Mouse (Mus musculus) limb, embryonic 11.5 days (tissue): ENCODE results near the gene Pnpla1. TPM values are rescaled to one million over a fixed set of nuclear protein-coding genes. Genes with fewer than 3 reads are reported as not detected.

ENCODE experiments used
- ATAC-seq: fragments of 200-750 bp; cut with Nextera tagmentation; 2 replicates; pipeline ENCODE4 v1.8.0; 2017; ENCODE audit warnings: low read depth; ENCODE audit not compliant: insufficient number of reproducible peaks, low FRiP score, low TSS enrichment
- DNase-seq: peaks from one replicate; pipeline ENCODE4 v3.0.0-alpha.2; 2015; ENCODE audit warnings: low spot score
- H3K27ac ChIP-seq: fragments of 300-500 bp; sonication (generic); replicated peaks from 2 replicates; pipeline ENCODE4 v1.5.1; 2014; ENCODE audit warnings: low read depth, mild to moderate bottlenecking, low read length
- H3K27me3 ChIP-seq: fragments of 300-500 bp; sonication (generic); 2 replicates; pipeline ENCODE4 v1.6.1; 2014; ENCODE audit warnings: mild to moderate bottlenecking, low read length, mixed read lengths; ENCODE audit not compliant: control insufficient read depth, insufficient read depth
- H3K36me3 ChIP-seq: fragments of 300-500 bp; sonication (generic); 2 replicates; pipeline ENCODE4 v1.6.1; 2014; ENCODE audit warnings: mild to moderate bottlenecking, low read length, moderate library complexity, mixed read lengths; ENCODE audit not compliant: control insufficient read depth, insufficient read depth
- H3K4me1 ChIP-seq: fragments of 300-500 bp; sonication (generic); 2 replicates; pipeline ENCODE4 v1.6.1; 2014; ENCODE audit warnings: low read length, mixed read lengths; ENCODE audit not compliant: control insufficient read depth, insufficient read depth
- H3K4me2 ChIP-seq: fragments of 300-500 bp; sonication (generic); 2 replicates; pipeline ENCODE4 v1.6.1; 2014; ENCODE audit warnings: low read depth, mild to moderate bottlenecking, moderate library complexity; ENCODE audit not compliant: severe bottlenecking
- H3K4me3 ChIP-seq: fragments of 300-500 bp; sonication (generic); 2 replicates; pipeline ENCODE4 v1.5.1; 2014; ENCODE audit warnings: low read depth, low read length
- H3K9ac ChIP-seq: fragments of 300-500 bp; sonication (generic); 2 replicates; pipeline ENCODE4 v1.6.1; 2014; ENCODE audit warnings: mild to moderate bottlenecking, low read length
- H3K9me3 ChIP-seq: fragments of 300-500 bp; sonication (generic); 2 replicates; pipeline ENCODE4 v1.6.1; 2016; ENCODE audit warnings: low read length; ENCODE audit not compliant: control insufficient read depth
- WGBS: fragments of 180-500 bp; shearing (Covaris S2); extraction: QIAGEN DNeasy Blood & Tissue Kit; methylation state at CpG from one replicate; pipeline ENCODE4 v1.1.7; 2014; 5-methylcytosine and 5-hydroxymethylcytosine counted together
- polyA plus RNA-seq: library from polyadenylated mRNA; unstranded; fragments of >200 nt; fragmentation: Nextera tagmentation; extraction: Ambion mirVana; gene quantifications from 2 replicates; pipeline ENCODE4 v1.2.1, GENCODE M21; 2014

Pnpla1 gene
- polyA plus RNA-seq, 1 experiment from 2014 or later, result not detected

DNA sequence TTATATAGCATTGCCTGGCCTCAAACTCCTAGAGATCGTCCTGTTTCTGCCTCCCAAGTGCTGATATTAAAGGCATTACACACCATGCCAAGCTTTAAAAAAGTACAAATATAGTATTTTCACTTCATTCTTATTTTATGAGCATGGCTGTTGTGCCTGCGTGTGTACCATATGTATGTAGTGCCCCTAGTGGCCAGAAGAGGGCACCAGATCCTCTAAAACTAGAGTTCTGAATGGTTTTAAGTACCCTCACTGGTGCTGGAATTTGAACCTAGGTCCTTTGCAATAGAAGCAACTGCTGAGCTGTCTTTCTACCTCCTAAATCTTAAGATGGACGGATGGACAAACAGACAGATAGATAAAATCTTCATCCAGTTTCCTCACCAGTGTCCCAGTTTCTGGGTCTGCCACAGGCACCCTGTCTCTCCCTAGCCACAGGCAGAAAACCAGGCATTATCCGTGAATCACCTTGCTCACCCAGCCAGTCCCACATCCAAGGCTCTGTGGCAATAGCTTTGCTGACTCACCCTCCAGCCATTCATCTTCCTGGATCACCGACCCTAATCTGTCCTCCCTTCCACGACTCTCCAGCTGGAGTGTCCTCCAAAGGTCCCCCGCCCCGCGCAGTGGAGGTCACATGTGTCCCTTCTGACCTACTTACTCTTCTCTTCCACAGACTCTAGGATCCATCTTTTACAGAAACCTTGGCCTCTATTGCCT, 2.9 kb upstream of the Pnpla1 start:
- Histone ChIP-seq H3K27me3 (no peaks in the 10 kb centered on the region), H3K27ac (no peak overlapping the region), H3K4me1 (no peaks in the 10 kb centered on the region), H3K4me2 (no peak overlapping the region), H3K36me3 (no peaks in the 10 kb centered on the region), H3K9me3 (no peaks in the 10 kb centered on the region), H3K4me3 (no peak overlapping the region), H3K9ac (no peak overlapping the region)
- WGBS, result 77% methylated on average over 9 of the region's 9 CpGs
- peak; percentile 44 for DNase-seq
- ATAC-seq, result no peak

DNA sequence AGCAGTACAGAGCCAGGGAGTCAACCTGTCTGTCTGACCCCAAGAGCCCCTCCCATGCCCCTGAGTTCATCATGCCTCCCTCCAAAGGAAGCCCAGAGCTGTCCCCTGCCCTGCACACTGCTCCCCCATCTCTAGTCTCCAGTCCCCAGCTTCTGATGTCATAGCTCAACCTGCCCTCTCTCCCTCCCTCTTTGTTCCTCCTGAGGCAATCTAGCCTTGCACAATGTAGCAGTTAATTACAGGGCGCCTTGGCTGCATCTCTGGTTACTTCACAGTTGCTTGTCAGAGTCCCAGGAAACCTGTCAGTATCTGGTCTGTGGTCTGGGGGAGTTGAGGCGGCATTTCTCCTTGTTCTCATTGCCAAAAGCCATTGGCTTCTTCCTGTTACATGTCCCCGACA, 2.2 kb upstream of the Pnpla1 start:
- Histone ChIP-seq H3K9ac (no peak overlapping the region), H3K27me3 (no peaks in the 10 kb centered on the region), H3K4me1 (no peaks in the 10 kb centered on the region), H3K4me2 (no peak overlapping the region), H3K4me3 (no peak overlapping the region), H3K9me3 (no peaks in the 10 kb centered on the region), H3K27ac (no peak overlapping the region), H3K36me3 (no peaks in the 10 kb centered on the region)
- DNase-seq (no peak), ATAC-seq (no peak)
- WGBS, result 66% methylated on average over 3 of the region's 3 CpGs

DNA sequence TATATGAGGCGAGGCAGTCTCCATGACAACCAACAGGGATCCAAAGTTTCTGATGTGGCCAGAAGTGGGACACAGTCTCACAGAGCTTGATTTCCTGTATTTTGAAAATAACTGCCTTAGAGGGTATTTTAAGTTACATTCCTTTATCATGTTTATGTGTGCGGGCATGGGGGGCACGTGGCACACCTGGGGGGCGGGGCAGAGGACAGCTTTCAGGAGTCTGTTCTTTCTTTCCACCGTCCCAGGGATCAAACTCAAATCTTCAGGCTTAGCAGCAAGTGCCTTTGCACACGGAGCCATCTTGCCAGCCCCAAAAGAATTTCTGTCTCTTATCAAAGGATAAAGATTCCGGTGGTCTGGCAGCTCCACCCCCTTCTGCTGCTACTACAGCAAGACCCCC, 5.7 kb downstream of the Pnpla1 start:
- H3K4me2 ChIP-seq, result no peak overlapping the region
- H3K27me3 ChIP-seq, result no peaks in the 10 kb centered on the region
- 73% methylated on average over 7 of the region's 7 CpGs for WGBS
- H3K27ac ChIP-seq, result no peak overlapping the region
- DNase-seq, result no peak
- H3K4me3 ChIP-seq, result no peak overlapping the region
- no peaks in the 10 kb centered on the region for H3K36me3 ChIP-seq
- H3K9ac ChIP-seq, result no peak overlapping the region
- H3K4me1 ChIP-seq, result no peaks in the 10 kb centered on the region
- ATAC-seq, result no peak
- H3K9me3 ChIP-seq, result no peaks in the 10 kb centered on the region

DNA sequence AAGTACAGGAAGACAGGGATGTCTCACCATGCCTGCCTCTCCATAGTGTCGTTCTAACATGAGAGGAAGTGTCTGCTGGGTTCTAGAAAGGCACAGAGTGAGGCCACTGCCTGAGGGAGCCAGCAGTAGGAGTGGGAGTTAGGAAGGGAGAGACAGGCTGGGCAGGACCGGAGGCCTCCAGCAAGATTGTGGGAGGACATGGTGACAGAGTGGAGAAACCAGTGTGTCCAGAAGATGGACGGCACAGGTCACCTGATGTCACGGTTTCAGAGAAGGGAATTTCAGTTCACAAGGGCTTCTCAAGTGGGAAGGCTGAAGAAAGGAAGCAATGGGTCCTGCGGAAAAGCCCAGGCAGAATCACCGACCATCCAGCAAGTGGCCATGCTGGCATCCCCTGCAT, 6.3 kb downstream of the Pnpla1 start:
- Histone ChIP-seq H3K36me3 (no peaks in the 10 kb centered on the region), H3K4me2 (no peak overlapping the region), H3K27me3 (no peaks in the 10 kb centered on the region), H3K4me1 (0 out of 2 replicates have a peak, but pooled peaks cover 1% of the 10 kb centered on the region), H3K27ac (no peak overlapping the region), H3K4me3 (no peak overlapping the region), H3K9me3 (no peaks in the 10 kb centered on the region), H3K9ac (no peak overlapping the region)
- 79% methylated on average over 6 of the region's 6 CpGs for WGBS
- ATAC-seq (no peak), DNase-seq (no peak)

DNA sequence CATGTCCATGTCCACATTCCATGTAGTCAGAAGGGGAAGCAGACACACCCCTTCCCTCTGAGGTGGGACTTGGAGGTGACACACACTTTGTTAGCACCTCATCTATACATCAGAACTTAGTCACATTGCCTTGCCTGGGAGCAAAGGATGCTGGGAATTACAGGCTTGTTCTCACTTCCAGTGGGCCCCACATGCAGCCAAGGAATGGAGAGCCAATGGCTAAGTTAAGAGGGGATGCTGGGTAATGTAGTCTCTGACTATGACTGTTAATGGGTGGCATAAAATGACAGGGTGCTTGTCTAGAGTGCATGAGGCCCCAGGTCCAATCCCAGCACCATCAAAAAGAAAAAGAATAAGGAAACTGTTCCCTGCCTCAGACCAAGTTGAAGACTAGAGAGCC, 8.7 kb downstream of the Pnpla1 start:
- DNase-seq (no peak), ATAC-seq (no peak)
- no peaks in the 10 kb centered on the region for H3K9me3 ChIP-seq
- H3K27ac ChIP-seq, result no peak overlapping the region
- H3K4me2 ChIP-seq, result no peak overlapping the region
- H3K4me3 ChIP-seq, result no peak overlapping the region
- no peaks in the 10 kb centered on the region for H3K36me3 ChIP-seq
- H3K4me1 ChIP-seq, result 0 out of 2 replicates have a peak, but pooled peaks cover 4% of the 10 kb centered on the region
- H3K9ac ChIP-seq, result no peak overlapping the region
- no peaks in the 10 kb centered on the region for H3K27me3 ChIP-seq

DNA sequence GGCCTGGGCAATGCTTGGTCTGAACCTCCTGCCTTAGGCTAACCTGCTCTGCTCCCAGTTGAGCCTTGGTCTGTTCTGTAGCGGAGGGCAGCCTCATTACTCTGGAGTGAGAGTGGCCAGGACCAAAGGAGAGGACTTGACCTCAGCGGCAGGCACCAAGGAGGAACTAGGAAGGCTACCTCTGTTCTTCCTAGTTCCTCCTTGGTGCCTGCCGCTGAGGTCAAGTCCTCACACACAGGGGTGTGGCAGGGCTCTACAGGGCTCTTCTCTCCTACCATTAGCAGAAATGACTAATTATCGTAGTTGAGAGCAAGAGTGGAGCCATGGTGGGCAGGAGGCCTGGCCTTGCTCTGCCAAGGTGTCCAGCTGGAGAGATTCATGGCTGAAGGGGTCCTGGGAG, 9.2 kb downstream of the Pnpla1 start:
- no peaks in the 10 kb centered on the region for H3K9me3 ChIP-seq
- 86% methylated on average over 4 of the region's 4 CpGs for WGBS
- H3K4me2 ChIP-seq, result no peak overlapping the region
- no peaks in the 10 kb centered on the region for H3K27me3 ChIP-seq
- DNase-seq, result no peak
- H3K36me3 ChIP-seq, result no peaks in the 10 kb centered on the region
- no peak for ATAC-seq
- 0 out of 2 replicates have a peak, but pooled peaks cover 4% of the 10 kb centered on the region for H3K4me1 ChIP-seq
- H3K9ac ChIP-seq, result no peak overlapping the region
- no peak overlapping the region for H3K4me3 ChIP-seq
- H3K27ac ChIP-seq, result no peak overlapping the region

DNA sequence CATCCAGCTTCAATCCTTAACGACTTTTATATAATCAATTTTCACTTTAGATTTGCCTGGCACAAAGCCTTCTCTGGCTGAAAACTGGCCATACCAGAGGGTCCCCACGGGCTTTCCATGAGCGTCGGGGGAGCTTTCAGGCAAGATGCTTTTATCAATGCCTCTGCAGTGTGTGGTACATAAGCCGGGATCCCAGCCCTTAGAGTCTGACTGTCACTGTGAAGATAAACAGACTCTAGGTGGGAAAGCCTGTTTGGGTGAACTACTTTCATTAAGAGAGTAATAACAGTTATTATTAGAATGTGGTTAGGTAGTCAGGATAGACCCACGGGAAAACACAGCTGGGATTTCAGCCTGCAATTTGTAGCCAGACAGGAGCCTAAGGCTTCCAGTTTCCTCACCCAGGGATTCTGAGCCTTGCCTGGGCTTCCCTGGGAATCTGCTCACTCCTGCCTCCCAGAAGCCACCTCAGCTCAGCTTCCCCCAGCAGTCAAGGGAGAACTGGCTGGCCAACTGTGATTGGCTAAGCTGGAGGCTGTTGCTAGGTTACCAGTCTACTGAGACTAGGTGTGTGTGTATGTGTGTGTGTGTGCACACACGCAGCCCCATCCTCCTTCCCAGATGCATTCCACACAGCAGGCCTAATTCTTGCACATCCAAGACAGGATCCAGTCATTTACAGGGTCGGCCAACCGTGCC, 11.3 kb downstream of the Pnpla1 start:
- H3K36me3 ChIP-seq, result no peaks in the 10 kb centered on the region
- no peak overlapping the region for H3K4me2 ChIP-seq
- no peak overlapping the region for H3K27ac ChIP-seq
- 71% methylated on average over 9 of the region's 9 CpGs for WGBS
- H3K4me1 ChIP-seq, result 0 out of 2 replicates have a peak, but pooled peaks cover 4% of the 10 kb centered on the region
- H3K4me3 ChIP-seq, result no peak overlapping the region
- H3K9me3 ChIP-seq, result no peaks in the 10 kb centered on the region
- no peak for ATAC-seq
- no peaks in the 10 kb centered on the region for H3K27me3 ChIP-seq
- no peak overlapping the region for H3K9ac ChIP-seq
- DNase-seq, result no peak

DNA sequence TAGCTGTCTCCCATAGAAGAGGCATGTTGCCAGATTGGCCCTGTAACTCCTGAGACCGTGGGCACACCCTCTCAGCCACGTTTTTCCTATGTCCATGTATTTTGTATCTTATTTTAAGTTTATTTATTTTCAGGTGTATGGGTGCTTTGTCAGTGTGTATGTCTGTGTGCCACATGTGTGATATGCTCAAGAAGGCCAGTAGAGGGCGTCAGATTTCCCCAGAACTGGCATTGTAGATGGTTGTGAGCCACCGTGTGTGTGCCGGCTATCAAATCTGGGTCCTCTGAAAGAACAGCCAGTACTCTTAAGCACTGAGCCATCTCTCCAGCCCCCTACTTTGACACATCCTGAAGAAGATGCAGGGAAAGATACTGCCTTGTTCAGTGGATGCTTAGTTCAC, 12.2 kb downstream of the Pnpla1 start:
- Histone ChIP-seq H3K36me3 (no peaks in the 10 kb centered on the region), H3K4me2 (no peak overlapping the region), H3K9ac (no peak overlapping the region), H3K4me3 (no peak overlapping the region), H3K9me3 (no peaks in the 10 kb centered on the region), H3K27me3 (no peaks in the 10 kb centered on the region), H3K4me1 (0 out of 2 replicates have a peak, but pooled peaks cover 4% of the 10 kb centered on the region), H3K27ac (no peak overlapping the region)
- 77% methylated on average over 5 of the region's 5 CpGs for WGBS
- no peak for ATAC-seq
- DNase-seq, result no peak
